Mouse (Mus musculus) thymus, adult 2 months (tissue): Measurements from ENCODE around the gene Abhd16a. TPM values are rescaled to one million over a fixed set of nuclear protein-coding genes. Genes with fewer than 3 reads are reported as not detected.
A peak's percentile ranks its signal among the peaks of the same experiment; 100 is the strongest.

Source experiments
- DNase-seq: peaks from one replicate; pipeline ENCODE4 v3.0.0; 2021
- H3K27ac ChIP-seq: fragments of 200-500 bp; 2 replicates; pipeline ENCODE4 v1.5.1; 2012; ENCODE audit warnings: low read length, control low read depth; ENCODE audit not compliant: control insufficient read depth, insufficient read depth
- H3K27me3 ChIP-seq: fragments of 200-500 bp; 2 replicates; pipeline ENCODE4 v1.6.1; 2012; ENCODE audit warnings: mild to moderate bottlenecking, low read length, moderate library complexity, mixed read lengths; ENCODE audit not compliant: control insufficient read depth, insufficient read depth
- H3K36me3 ChIP-seq: fragments of 200-500 bp; 2 replicates; pipeline ENCODE4 v1.6.1; 2012; ENCODE audit warnings: mild to moderate bottlenecking, low read length, moderate library complexity; ENCODE audit not compliant: control insufficient read depth, insufficient read depth
- H3K4me1 ChIP-seq: fragments of 200-500 bp; replicated peaks from 2 replicates; pipeline ENCODE4 v1.6.1; 2012; ENCODE audit warnings: low read length; ENCODE audit not compliant: control insufficient read depth, insufficient read depth
- H3K4me3 ChIP-seq: fragments of 200-500 bp; 2 replicates; pipeline ENCODE4 v1.5.1; 2012; ENCODE audit warnings: mild to moderate bottlenecking, low read length, control low read depth, moderate library complexity; ENCODE audit not compliant: control insufficient read depth, insufficient read depth
- CTCF ChIP-seq: fragments of 200-500 bp; IDR thresholded peaks from 2 replicates; pipeline ENCODE4 v1.5.1; 2012; ENCODE audit warnings: mild to moderate bottlenecking, control low read depth, low read length, moderate library complexity, borderline replicate concordance; ENCODE audit not compliant: control insufficient read depth, poor library complexity, insufficient read depth; ENCODE audit errors: extremely low read depth
- POLR2A ChIP-seq: fragments of 200-500 bp; IDR thresholded peaks from 2 replicates; pipeline ENCODE4 v1.6.1; 2012; ENCODE audit warnings: mild to moderate bottlenecking, low read length, control low read depth, moderate library complexity; ENCODE audit not compliant: control insufficient read depth, poor library complexity, insufficient read depth; ENCODE audit errors: extremely low read depth
- WGBS: fragments of 180-500 bp; shearing (Covaris S2); methylation state at CpG from one replicate; pipeline ENCODE4 v1.1.7; 2018; 5-methylcytosine and 5-hydroxymethylcytosine counted together
- polyA plus RNA-seq: library from polyadenylated mRNA; depleted of rRNA; stranded (reverse); fragments of >200 nt; gene quantifications from 2 replicates; pipeline ENCODE4 v1.2.3, GENCODE M21; 2012

The Abhd16a gene
- polyA plus RNA-seq, 1 experiment = 191 TPM

DNA sequence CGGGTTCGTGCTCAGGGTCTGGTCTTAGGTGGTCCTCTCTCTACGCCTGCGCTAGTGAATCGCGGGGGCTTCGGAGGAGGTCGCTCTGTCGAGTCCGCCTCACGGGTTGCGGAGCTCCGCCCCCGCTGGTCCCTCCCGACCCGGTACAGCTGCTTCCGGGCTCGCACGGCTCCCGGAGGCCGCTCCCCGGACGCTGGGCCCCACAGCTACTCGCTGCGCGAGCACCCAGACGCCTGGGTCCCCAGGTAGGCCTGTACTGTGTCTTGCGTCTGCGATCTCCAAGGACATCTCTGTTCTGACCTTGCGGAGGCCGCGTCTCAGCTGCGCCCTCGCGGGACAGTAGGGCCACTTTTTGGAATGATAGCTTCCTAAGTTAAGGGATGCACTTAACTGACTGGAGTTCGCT lies 37.1 kb downstream of the Abhd16a start, which contains the start of gene D17H6S53E:
D17H6S53E (plus strand) TSS at position 168 of the 406 bp plus-strand sequence.
- DNase-seq = peak; percentile 85
- Histone ChIP-seq H3K27me3 (no peaks in the 10 kb centered on the region), H3K27ac (peak within 1 kb of the TSS; percentile 81), H3K36me3 (no peaks in the 10 kb centered on the region), H3K4me1 (peaks cover 22% of the 10 kb centered on the region), H3K4me3 (peak within 1 kb of the TSS; percentile 76)
- under 1% methylated on average over 36 of the region's 36 CpGs for WGBS
- TF ChIP-seq POLR2A (peak; percentile 79), CTCF (peak; percentile 53; the same call in 1 of the 2 replicates)

DNA sequence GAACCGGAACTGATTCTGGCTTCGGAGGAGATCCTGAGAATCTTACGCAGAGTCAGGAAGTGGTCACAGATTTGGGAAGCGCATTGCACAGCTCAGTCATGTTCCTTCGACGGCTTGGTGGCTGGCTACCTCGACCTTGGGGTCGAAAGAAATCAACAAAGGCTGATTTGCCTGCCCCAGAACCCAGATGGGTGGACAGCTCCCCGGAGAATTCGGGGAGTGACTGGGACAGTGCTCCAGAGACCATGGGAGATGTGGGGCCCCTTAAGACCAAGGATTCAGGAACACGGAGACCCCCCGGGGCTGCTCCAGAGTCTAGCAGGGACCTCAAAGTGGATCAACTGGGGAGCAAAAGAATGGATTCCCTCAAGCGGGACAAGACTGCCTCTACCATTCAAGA lies 38.0 kb downstream of the Abhd16a start:
- peak overlapping the region; percentile 76 for H3K4me3 ChIP-seq
- no peak for TF ChIP-seq CTCF
- no peak for TF ChIP-seq POLR2A
- no peaks in the 10 kb centered on the region for H3K36me3 ChIP-seq
- H3K27ac ChIP-seq = peak overlapping the region; percentile 81
- DNase-seq = no peak
- H3K27me3 ChIP-seq = no peaks in the 10 kb centered on the region
- peaks cover 22% of the 10 kb centered on the region for H3K4me1 ChIP-seq
- 34% methylated on average over 13 of the region's 13 CpGs for WGBS

DNA sequence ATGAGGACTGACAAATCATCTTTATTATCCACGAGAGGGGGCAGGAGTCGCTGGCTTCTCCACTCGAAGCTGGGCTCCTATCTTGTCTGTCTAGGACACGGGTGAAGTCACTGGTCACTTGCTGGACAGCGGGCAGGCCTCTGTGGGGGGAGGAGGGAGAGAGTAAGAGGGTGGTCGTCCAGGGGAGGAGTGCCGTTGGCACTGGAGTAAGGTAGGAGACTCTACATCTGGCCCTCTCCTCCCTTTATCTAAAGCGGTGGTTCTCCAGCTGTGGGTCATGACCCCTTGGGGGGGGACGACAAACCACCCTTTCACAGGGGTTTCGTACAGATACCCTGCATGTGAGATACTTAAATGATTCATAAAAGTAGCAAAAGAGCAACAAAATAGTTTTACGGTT lies 39.9 kb downstream of the Abhd16a start:
- Histone ChIP-seq H3K4me1 (peaks cover 17% of the 10 kb centered on the region), H3K36me3 (no peaks in the 10 kb centered on the region), H3K27me3 (no peaks in the 10 kb centered on the region), H3K4me3 (no peak overlapping the region), H3K27ac (no peak overlapping the region)
- TF ChIP-seq CTCF (no peak), POLR2A (no peak)
- 93% methylated on average over 11 of the region's 11 CpGs for whole genome bisulfite sequencing
- no peak for DNase-seq

DNA sequence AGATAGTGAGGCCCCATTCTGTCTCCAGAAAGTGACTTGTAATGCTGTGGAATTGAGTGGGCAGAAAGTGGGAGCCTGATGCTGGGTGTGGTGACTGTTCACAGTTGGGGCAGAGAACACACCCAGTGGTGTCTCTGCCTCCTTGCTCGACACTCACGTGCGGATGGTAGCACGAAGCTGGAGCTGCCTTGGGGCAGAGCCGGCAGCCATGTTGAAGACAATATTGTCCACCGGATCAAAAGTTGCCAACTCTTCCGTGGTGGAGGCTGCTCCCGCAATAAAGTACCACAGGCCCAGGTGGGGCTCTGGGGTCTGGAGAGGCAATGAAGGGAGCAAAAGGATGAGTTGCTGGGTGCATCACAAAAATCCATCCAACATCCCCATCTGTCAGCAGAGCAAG lies 42.0 kb downstream of the Abhd16a start:
- Histone ChIP-seq H3K27me3 (no peaks in the 10 kb centered on the region), H3K27ac (no peak overlapping the region), H3K4me3 (no peak overlapping the region), H3K36me3 (no peaks in the 10 kb centered on the region), H3K4me1 (peaks cover 16% of the 10 kb centered on the region)
- no peak for DNase-seq
- TF ChIP-seq CTCF = no peak
- 94% methylated on average over 8 of the region's 8 CpGs for WGBS

DNA sequence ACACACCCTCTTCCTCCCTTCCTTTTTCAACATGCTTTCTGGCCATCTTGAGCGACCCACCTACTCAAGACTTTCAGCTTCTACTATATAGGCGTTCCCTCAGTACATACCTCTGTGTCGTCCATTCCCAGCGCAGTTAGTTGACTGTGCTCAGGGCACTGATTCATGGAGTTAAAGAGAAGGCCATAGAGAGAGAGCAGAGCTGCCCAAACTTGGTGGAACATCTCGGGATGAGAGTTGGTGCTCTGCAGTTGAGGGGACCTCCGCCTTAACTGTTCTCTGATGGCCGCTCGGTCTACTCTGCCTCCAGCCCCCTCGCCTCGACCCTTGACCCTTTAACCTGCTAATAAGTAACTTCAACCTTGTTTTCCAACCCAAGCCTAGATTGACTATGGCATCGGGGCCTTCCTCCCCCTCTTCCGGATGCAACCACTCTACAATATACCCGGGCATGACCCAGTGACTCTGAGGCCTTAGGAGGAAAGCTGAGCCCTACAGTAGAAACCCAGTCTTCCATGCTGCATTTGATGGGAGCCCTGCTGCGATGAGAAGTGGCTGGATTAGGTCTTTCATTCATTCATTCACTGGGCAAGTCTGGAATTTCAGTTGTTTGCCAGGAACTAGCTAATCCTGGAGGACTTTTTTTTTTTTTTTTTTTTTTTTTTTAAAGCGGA lies 42.6 kb downstream of the Abhd16a start, which contains the start of gene Apom:
Apom (minus strand) TSS at position 551 of the 674 bp plus-strand sequence.
- WGBS = 89% methylated on average over 15 of the region's 15 CpGs
- Histone ChIP-seq H3K36me3 (no peaks in the 10 kb centered on the region), H3K4me3 (no peak within 1 kb of the TSS), H3K27ac (no peak within 1 kb of the TSS), H3K4me1 (peaks cover 17% of the 10 kb centered on the region), H3K27me3 (no peaks in the 10 kb centered on the region)
- no peak for DNase-seq
- TF ChIP-seq CTCF = no peak
- no peak for TF ChIP-seq POLR2A

DNA sequence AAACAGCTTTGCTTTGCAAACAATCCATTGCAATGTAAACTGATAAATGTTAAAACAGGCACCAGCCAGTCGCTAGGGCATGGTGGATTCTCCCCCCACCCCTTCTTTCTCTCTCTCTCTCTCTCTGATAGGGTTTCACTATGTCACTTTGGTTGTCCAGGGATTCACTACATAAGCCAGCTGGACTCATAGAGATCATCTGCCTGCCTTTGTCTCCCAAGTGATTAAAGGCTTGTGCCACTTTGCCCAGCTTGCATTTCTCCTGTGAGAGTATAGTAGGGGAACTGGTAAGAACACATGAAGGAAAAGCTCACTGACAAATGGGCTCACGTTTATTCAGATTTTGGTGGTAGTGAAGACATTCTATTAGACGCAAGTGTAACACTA lies 43.1 kb downstream of the Abhd16a start:
- 89% methylated on average over 3 of the region's 3 CpGs for WGBS
- DNase-seq = no peak
- Histone ChIP-seq H3K4me1 (peaks cover 11% of the 10 kb centered on the region), H3K27ac (no peak overlapping the region), H3K4me3 (no peak overlapping the region), H3K27me3 (no peaks in the 10 kb centered on the region), H3K36me3 (no peaks in the 10 kb centered on the region)
- TF ChIP-seq POLR2A = no peak
- TF ChIP-seq CTCF = no peak
